Mouse (Mus musculus): ENCODE measurements at regions not wholly inside any gene's neighbourhood (a gene's known extent, or its start where the extent isn't known, plus 50 kb on each side); places are given as distances from the start of the nearest gene placed in this dataset.

- H3K4me1 ChIP-seq (ENCODE audit: control insufficient read depth in 2 of 2, insufficient read depth in 2 of 2, low read length in 2 of 2, poor library complexity in 1 of 2): peaks cover 2 to 8% of the 10 kb centered on the region in 2 experiments; a peak in 2 of 4 replicates
- no peak overlapping the region for H3K27ac ChIP-seq (ENCODE audit: insufficient read depth, low read depth, low read length, poor library complexity, severe bottlenecking)
- H3K9me3 ChIP-seq (ENCODE audit: control insufficient read depth, insufficient read depth, low read depth, low read length): no peaks in the 10 kb centered on the region
- no peak overlapping the region for H3K4me3 ChIP-seq (ENCODE audit: insufficient read depth in 1 of 2, low read depth in 1 of 2, low read length in 2 of 2, poor library complexity in 1 of 2, severe bottlenecking in 1 of 2)
- no peaks in the 10 kb centered on the region for H3K36me3 ChIP-seq (ENCODE audit: control insufficient read depth, insufficient read depth, low read length, poor library complexity, severe bottlenecking)
- H3K9ac ChIP-seq (ENCODE audit: insufficient read depth, low read depth, low read length, poor library complexity, severe bottlenecking): no peak overlapping the region
- in situ Hi-C loops (cut with MboI; ENCODE audit: low sequenced_read_pairs in 2 of 2, unreplicated experiment in 2 of 2): no loop called here
- DNase-seq (ENCODE audit: low read depth, low spot score): no peak
- TF ChIP-seq ZNF384 (IDR thresholded peaks at IDR 0.05; ENCODE audit: low read depth, low read length) (no peak), MAFK (IDR thresholded peaks at IDR 0.05; ENCODE audit: insufficient read depth, low read depth, low read length) (peak; percentile 81), CHD2 (IDR thresholded peaks at IDR 0.05; ENCODE audit: low read depth, low read length) (no peak), HCFC1 (IDR thresholded peaks at IDR 0.05; ENCODE audit: borderline replicate concordance, insufficient read depth, low read length) (no peak), ZC3H11A (IDR thresholded peaks at IDR 0.05; ENCODE audit: borderline replicate concordance, low read depth, low read length) (no peak)
Measured at GRCm38 (mm10) chr7:138655940-138656339, 189.9 kb upstream of the Ppp2r2d start.

DNA sequence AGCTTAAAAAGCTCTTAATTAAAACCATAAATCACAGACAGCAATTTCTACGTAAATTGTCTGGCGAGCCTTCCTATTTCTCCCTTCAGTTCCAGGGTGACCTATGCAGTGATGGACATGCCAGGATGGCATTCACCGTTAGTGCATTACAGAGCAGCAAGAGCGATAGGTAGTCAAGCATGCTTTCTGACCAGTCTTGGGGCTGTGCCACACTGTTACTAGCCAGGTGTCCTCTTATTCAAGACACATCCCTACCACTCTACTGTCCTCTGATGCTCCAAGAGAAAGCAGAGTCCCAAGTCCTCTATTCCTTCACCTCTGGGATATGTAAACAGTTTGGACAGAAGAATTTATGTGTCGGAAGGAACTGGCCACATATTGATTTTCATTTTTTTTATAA, 194.9 kb upstream of the Ppp2r2d start:
- no peaks in the 10 kb centered on the region for H3K9me3 ChIP-seq (ENCODE audit: control insufficient read depth, insufficient read depth, low read depth, low read length)
- in situ Hi-C loops (cut with MboI; ENCODE audit: low sequenced_read_pairs in 2 of 2, unreplicated experiment in 2 of 2): no loop called here
- H3K4me3 ChIP-seq (ENCODE audit: insufficient read depth in 1 of 2, low read depth in 1 of 2, low read length in 2 of 2, poor library complexity in 1 of 2, severe bottlenecking in 1 of 2): no peak overlapping the region
- peaks cover 2 to 3% of the 10 kb centered on the region in 2 experiments; a peak in 2 of 4 replicates for H3K4me1 ChIP-seq (ENCODE audit: control insufficient read depth in 2 of 2, insufficient read depth in 2 of 2, low read length in 2 of 2, poor library complexity in 1 of 2)
- TF ChIP-seq CHD2 (IDR thresholded peaks at IDR 0.05; ENCODE audit: low read depth, low read length) (no peak), HCFC1 (IDR thresholded peaks at IDR 0.05; ENCODE audit: borderline replicate concordance, insufficient read depth, low read length) (no peak), ZC3H11A (IDR thresholded peaks at IDR 0.05; ENCODE audit: borderline replicate concordance, low read depth, low read length) (no peak), ZNF384 (IDR thresholded peaks at IDR 0.05; ENCODE audit: low read depth, low read length) (no peak), MAFK (IDR thresholded peaks at IDR 0.05; ENCODE audit: insufficient read depth, low read depth, low read length) (no peak)
- H3K36me3 ChIP-seq (ENCODE audit: control insufficient read depth, insufficient read depth, low read length, poor library complexity, severe bottlenecking): no peaks in the 10 kb centered on the region
- H3K27ac ChIP-seq (ENCODE audit: insufficient read depth, low read depth, low read length, poor library complexity, severe bottlenecking): no peak overlapping the region
- H3K9ac ChIP-seq (ENCODE audit: insufficient read depth, low read depth, low read length, poor library complexity, severe bottlenecking): no peak overlapping the region
- DNase-seq (ENCODE audit: low read depth, low spot score): no peak

DNA sequence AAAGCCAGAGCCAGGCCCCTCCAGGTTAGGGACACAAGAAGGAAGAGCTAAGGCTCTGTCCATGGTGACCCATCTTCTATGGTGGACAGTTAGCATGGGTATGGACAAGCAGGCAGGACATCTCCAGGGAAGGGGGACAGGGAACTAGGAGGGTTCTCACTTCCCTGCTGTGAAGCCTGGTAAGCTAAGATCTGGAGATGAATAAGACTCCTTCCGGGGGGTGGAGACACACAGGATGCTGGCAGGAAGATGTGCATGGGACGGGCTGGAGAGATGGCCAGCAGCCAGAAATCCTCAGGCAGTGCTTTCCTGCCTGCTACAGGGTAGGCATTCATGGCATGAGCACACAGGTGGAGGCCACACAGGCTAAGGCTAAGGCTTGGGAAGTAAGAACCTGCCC, 198.2 kb upstream of the Ppp2r2d start:
- in situ Hi-C loops (cut with MboI; ENCODE audit: low sequenced_read_pairs in 2 of 2, unreplicated experiment in 2 of 2): no loop called here
- Histone ChIP-seq H3K9ac (ENCODE audit: insufficient read depth, low read depth, low read length, poor library complexity, severe bottlenecking) (no peak overlapping the region), H3K27ac (ENCODE audit: insufficient read depth, low read depth, low read length, poor library complexity, severe bottlenecking) (no peak overlapping the region), H3K9me3 (ENCODE audit: control insufficient read depth, insufficient read depth, low read depth, low read length) (no peaks in the 10 kb centered on the region), H3K4me3 (ENCODE audit: insufficient read depth in 1 of 2, low read depth in 1 of 2, low read length in 2 of 2, poor library complexity in 1 of 2, severe bottlenecking in 1 of 2) (no peak overlapping the region), H3K4me1 (ENCODE audit: control insufficient read depth in 2 of 2, insufficient read depth in 2 of 2, low read length in 2 of 2, poor library complexity in 1 of 2) (no peaks in the 10 kb centered on the region), H3K36me3 (ENCODE audit: control insufficient read depth, insufficient read depth, low read length, poor library complexity, severe bottlenecking) (no peaks in the 10 kb centered on the region)
- DNase-seq (ENCODE audit: low read depth, low spot score): no peak
- TF ChIP-seq MAFK (IDR thresholded peaks at IDR 0.05; ENCODE audit: insufficient read depth, low read depth, low read length): no peak

DNA sequence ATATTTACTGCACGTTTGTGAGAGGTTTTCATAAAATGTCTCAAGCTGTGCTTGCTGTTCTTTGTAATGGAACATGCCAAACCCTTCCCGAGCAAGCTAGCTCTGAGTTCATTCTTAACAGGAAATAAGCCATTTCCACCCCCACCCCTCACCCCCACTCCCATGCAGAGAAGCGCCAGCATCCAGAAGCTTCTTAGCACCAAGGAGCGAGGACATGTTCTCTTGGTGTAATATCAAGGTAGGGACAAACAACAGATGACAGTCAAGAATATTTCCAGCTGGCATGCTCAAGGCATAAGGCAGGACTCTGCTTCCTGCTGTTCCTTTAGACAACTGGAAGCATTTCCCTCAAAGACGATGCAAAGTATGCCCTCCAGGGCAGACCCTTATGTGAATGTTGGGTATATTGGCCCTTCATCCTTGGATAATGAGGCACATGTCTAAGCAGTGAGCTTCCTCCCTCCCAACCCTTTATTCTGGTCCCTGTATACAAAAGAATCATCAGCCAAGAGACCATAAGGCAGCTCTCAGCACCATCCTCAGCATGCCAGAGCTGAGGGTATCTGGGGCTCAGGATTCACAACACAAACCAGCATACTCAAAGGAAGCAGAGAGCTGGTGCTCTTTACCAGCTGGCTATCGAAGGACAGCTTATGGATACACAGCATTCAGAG, 205.2 kb upstream of the Ppp2r2d start:
- no peak overlapping the region for H3K27ac ChIP-seq (ENCODE audit: insufficient read depth, low read depth, low read length, poor library complexity, severe bottlenecking)
- H3K9ac ChIP-seq (ENCODE audit: insufficient read depth, low read depth, low read length, poor library complexity, severe bottlenecking): no peak overlapping the region
- in situ Hi-C loops (cut with MboI; ENCODE audit: low sequenced_read_pairs in 2 of 2, unreplicated experiment in 2 of 2): no loop called here
- H3K4me3 ChIP-seq (ENCODE audit: insufficient read depth in 1 of 2, low read depth in 1 of 2, low read length in 2 of 2, poor library complexity in 1 of 2, severe bottlenecking in 1 of 2): no peak overlapping the region
- no peaks in the 10 kb centered on the region for H3K4me1 ChIP-seq (ENCODE audit: control insufficient read depth in 2 of 2, insufficient read depth in 2 of 2, low read length in 2 of 2, poor library complexity in 1 of 2)
- no peak for TF ChIP-seq HCFC1 (IDR thresholded peaks at IDR 0.05; ENCODE audit: borderline replicate concordance, insufficient read depth, low read length)
- TF ChIP-seq CHD2 (IDR thresholded peaks at IDR 0.05; ENCODE audit: low read depth, low read length): no peak
- TF ChIP-seq MAFK (IDR thresholded peaks at IDR 0.05; ENCODE audit: insufficient read depth, low read depth, low read length): no peak
- no peak for DNase-seq (ENCODE audit: low read depth, low spot score)
- H3K9me3 ChIP-seq (ENCODE audit: control insufficient read depth, insufficient read depth, low read depth, low read length): no peaks in the 10 kb centered on the region
- H3K36me3 ChIP-seq (ENCODE audit: control insufficient read depth, insufficient read depth, low read length, poor library complexity, severe bottlenecking): no peaks in the 10 kb centered on the region

- in situ Hi-C loops (cut with MboI; ENCODE audit: low sequenced_read_pairs in 2 of 2, unreplicated experiment in 2 of 2): no loop called here
- TF ChIP-seq ZC3H11A (IDR thresholded peaks at IDR 0.05; ENCODE audit: borderline replicate concordance, low read depth, low read length) (no peak), HCFC1 (IDR thresholded peaks at IDR 0.05; ENCODE audit: borderline replicate concordance, insufficient read depth, low read length) (no peak), CHD2 (IDR thresholded peaks at IDR 0.05; ENCODE audit: low read depth, low read length) (no peak), ZNF384 (IDR thresholded peaks at IDR 0.05; ENCODE audit: low read depth, low read length) (no peak), MAFK (IDR thresholded peaks at IDR 0.05; ENCODE audit: insufficient read depth, low read depth, low read length) (no peak)
- DNase-seq (ENCODE audit: low read depth, low spot score): no peak
Measured at GRCm38 (mm10) chr7:138639541-138639940, 206.3 kb upstream of the Ppp2r2d start.

More at GRCm38 (mm10) chr7:138639541-138639940, 206.3 kb upstream of the Ppp2r2d start:
- Histone ChIP-seq H3K9me3 (ENCODE audit: control insufficient read depth, insufficient read depth, low read depth, low read length) (no peaks in the 10 kb centered on the region), H3K4me3 (ENCODE audit: insufficient read depth in 1 of 2, low read depth in 1 of 2, low read length in 2 of 2, poor library complexity in 1 of 2, severe bottlenecking in 1 of 2) (no peak overlapping the region), H3K9ac (ENCODE audit: insufficient read depth, low read depth, low read length, poor library complexity, severe bottlenecking) (no peak overlapping the region), H3K36me3 (ENCODE audit: control insufficient read depth, insufficient read depth, low read length, poor library complexity, severe bottlenecking) (no peaks in the 10 kb centered on the region), H3K27ac (ENCODE audit: insufficient read depth, low read depth, low read length, poor library complexity, severe bottlenecking) (no peak overlapping the region), H3K4me1 (ENCODE audit: control insufficient read depth in 2 of 2, insufficient read depth in 2 of 2, low read length in 2 of 2, poor library complexity in 1 of 2) (no peaks in the 10 kb centered on the region)
